Mouse (Mus musculus) lung, postnatal 10 days (tissue): ENCODE measurements around the gene Prc1.

Experiments used
- DNase-seq: peaks from one replicate; pipeline ENCODE4 v3.0.0; 2021

The Prc1 gene

DNA sequence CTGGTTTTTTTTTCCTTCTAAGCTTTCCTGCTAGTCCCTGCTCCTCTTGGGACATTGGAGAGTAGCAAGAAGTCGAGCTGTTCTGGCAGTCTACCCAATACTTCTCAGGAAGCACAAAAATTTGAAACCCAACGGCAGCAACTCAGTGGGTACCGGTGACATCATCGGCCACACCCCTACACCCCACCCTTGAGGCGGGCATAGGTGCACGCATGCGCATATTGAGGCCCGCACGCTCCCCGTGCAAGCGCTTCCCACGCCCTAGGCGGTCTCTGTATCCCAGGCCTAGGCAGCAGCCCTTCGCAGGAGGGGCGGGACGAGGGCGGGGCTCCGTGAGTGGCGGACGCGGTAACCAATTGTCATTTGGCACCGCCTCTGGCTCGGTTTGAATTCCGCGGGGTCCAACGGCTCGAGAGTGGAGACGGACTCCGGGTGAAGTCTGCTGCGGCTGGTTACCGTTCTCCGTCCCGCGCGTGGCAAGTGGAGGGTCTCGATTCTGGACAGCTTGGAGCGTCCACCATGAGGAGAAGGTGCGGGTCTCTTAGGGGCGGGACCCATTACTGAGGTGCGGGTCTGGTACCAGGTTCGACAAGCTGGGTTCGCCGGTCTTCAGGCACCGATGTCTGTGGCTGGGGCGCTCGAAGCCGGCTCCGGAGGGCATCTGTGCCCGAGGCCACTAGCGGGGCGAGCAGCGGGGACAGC, at the start of gene Prc1:
TSS of gene Prc1 (plus strand) at position 389 of the 702 bp plus-strand sequence.
- peak; percentile 98 for DNase-seq

DNA sequence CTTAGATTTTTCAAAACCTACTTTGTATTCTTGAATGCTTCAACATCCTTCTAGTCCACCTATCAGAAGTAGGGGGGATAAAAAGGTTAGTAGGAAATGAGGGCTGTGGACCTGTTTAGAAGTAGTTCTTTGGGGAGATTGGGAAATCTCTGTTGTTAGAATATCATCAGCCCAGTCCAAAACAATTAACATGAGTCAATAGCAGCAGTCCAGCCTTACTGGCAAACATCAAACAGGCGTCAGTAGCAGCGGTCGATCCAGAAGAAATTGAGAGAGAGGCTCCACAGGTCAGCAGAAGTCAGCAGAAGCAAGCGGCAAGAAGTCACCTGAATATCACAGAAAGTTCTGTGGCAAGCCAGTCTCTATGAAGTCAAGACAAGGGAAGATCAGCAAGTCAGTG, 49.4 kb upstream of the Prc1 start:
- no peak for DNase-seq

DNA sequence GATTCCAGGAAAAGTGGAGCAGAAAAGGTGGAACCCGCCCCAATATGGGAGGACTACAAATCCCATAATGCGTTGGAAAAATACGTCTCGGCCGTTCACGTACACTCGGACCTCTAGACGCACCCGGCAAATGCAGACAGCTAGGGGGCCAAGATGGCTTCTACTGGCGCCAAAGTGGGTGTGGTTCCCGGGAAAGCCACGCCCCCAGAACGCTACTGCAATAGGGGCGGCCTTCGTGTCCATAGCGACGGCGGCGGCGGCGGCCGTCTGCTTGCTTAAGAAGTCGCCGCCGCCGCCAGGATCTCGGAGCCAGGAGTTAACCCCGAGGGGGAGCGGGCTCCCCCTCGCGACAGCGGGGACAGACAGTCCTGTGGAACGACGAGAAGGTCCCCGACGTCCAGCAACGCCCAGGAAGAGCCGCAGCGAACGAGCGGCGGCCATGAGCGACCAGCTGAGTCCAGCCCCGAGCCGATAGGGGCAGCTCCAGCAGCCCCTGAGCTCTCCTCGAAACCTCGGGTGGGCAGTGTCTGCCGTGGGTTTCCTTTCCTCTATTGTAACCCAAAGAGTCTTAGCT, 48.0 kb upstream of the Prc1 start, which contains the start of gene Ttll13:
TSS of gene Ttll13 (plus strand) at position 229 of the 574 bp plus-strand sequence.
- DNase-seq = peak; percentile 99

DNA sequence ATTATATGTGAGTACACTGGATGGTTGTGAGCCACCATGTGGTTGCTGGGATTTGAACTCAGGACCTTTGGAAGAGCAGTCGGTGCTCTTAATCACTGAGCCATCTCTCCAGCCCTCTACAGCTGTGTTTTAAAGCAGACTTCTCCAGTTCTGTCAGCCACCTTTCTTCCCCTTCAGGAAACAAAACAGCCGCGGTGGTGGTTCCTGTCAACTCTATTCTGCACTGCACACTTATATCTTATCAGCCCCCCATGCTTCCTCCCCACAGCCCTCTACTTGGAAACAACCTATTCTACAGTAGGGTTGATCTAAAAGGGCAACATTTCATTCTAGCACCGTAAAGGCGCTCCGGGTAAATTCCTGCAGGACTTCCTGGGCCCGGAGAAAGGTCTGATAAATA, 47.4 kb upstream of the Prc1 start:
- DNase-seq = no peak

DNA sequence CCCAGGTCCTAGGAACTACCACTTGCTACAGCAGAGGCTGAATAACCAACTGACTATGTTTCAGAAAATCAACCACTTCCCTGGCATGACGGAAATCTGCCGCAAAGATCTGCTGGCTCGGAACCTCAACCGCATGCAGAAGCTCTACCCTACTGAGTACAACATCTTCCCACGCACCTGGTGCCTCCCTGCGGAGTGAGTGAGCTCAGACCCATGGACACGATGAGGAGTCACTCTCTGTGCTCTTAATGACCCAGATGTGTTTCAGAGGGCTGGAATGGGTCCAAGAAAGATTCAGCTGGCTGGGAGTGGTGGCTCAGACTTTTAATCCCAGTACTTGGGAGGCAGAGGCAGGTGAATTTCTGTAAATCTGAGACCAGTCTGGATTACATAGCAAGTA, 41.8 kb upstream of the Prc1 start:
- DNase-seq = no peak

DNA sequence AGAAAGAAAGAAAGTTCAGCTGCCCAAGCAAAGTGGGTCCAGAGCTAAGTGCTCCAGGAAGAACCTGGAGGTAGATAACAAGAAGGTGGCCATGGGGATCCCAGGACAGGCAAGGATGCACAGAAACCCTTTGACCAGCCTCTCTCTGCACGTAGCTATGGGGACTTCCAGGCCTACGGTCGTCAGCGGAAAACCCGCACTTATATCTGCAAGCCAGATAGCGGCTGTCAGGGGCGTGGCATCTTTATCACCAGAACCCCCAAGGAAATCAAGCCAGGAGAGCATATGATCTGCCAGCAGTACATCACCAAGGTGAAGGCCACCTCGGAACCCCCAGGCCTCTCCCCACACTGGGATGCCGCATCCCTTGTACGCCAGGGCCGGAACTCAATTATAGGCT, 41.4 kb upstream of the Prc1 start:
- no peak for DNase-seq

DNA sequence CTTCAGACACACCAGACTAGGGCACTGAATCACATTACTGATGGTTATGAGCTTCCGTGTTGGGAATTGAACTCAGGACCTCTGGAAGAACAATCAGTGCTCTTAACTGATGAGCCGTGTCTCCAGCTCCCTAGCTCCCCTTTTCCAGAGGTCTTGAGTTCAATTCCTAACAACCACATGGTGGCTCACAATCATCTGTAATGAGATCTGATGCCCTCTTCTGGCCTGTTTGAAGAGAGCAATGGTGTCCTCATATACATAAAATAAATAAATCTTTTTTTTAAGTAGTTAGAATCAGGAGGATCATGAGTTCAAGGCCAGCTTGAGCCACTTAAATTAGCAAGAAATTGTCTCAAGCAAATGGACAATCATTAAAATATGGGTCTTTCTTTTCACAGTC, 38.3 kb upstream of the Prc1 start:
- no peak for DNase-seq

DNA sequence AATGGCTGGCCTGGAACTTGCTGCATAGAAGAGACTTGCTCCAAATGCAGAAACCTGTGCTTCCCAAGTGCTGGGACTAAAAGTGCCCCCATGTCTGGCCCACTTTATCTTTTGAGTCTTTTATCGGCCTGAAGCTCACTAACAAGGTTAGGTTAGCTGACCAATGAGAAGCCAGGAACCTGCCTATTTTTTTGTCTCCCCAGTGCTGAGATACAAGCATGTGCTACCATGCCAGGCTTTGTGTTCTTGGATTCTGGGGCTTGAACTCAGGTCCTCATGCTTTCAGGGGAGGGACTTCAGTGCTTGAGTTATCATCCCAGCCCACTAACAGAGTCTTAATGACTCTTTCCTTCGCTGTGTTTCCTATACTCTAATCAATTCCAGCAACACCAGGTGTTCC, 36.5 kb upstream of the Prc1 start:
- no peak for DNase-seq

DNA sequence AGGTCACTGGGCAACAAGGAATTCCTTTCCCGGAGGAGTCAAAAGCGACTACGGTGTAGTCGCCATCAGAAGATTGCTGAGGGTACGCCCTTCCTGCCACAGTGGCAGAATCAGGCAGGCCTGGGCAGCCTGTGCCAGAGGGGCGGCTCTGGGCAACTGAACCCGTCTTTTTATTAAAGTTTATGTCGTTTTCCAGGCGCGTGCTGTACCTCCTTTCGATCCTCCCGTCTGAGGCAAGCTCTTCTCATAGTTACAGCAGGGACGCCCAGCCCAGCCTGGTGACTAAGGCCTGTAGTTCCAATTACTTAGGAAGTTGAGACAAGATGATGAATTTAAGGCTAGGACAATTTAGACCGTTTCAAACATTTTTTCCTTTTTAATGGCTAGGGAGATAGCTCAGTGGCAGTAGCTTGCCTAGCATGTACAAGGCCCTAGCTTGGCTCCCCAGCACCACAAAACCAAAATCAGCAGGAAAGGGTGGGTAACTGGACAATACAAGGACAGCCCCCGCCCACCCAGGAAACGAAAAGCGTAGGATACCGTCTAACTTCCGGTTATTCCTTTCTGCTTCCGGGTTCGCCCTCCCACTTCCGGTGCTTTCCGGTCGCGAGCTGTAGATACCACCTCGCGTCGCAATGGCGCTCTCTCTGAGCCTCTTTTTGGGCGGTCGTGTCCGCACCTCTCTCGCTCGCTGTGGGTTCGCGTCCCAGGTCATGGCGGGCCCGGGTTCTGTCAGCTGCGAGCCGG, 33.5 kb upstream of the Prc1 start, which contains the start of gene Ngrn:
TSS of gene Ngrn (plus strand) at position 591 of the 747 bp plus-strand sequence.
- peak; percentile 95 for DNase-seq

DNA sequence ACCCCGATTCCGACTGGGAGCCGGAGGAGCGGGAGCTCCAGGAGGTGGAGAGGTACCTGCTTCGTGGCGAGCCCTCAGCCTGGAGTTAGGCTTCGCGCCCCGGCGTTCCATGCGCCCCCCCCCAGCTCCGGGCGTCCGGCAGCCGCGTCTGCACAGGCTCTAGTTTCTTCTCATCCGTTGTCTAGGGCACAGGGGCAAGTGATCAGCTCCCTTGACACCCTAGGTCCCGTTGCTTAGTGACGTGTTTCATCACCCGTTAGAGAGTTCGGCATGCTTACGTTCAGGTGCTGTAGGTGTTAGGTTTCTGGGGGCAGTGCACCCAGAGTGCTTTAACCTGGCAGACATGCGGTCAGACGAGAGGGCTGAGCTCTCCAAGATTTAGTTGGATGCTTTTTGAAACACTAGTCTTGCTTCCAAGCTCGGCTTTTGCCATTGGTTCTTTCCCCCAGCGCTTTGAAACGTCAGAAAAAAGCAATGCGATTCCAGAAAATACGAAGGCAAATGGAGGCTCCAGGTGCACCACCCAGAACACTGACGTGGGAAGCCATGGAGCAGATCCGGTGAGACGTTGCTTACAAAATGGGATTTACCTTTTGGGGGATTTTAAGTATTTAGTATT, 32.8 kb upstream of the Prc1 start:
- DNase-seq = no peak

DNA sequence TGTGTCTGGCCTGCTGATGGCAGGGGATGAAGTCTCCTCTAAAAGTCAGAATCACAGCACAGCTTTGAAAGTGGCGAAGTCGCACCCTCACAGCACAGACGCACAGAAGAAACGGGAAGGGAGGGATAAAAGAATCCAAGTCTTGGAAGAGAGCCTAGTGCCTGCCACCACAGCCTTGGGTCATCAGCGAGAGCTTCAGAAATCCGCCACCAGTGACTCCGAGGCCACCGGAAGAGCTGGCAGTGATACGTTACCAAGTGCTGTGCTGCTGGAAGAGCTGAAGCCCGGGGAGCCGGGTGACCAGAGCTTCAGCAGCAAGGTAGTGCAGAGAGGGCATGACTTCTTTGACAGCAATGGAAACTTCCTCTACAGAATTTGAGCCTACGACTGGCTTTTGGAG, 29.6 kb upstream of the Prc1 start:
- no peak for DNase-seq

DNA sequence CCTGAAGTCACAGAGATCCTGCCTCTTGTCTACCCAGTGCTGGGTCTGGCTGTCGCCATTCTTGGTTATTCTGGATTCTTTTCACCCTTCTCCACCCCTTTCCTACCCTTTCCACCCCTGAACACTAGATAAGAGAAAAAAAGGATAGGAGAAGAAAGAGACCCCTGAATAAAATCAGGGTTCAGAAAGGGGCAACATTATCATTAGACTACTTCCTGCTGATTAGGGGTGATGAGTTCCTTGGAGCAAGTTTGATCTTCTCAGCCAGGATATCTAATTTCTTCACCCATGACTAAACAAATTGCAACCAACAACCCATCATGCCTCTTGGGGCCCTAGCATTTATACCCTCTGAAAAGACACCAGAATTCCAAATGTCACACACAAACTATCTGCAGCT, 26.5 kb upstream of the Prc1 start:
- no peak for DNase-seq

DNA sequence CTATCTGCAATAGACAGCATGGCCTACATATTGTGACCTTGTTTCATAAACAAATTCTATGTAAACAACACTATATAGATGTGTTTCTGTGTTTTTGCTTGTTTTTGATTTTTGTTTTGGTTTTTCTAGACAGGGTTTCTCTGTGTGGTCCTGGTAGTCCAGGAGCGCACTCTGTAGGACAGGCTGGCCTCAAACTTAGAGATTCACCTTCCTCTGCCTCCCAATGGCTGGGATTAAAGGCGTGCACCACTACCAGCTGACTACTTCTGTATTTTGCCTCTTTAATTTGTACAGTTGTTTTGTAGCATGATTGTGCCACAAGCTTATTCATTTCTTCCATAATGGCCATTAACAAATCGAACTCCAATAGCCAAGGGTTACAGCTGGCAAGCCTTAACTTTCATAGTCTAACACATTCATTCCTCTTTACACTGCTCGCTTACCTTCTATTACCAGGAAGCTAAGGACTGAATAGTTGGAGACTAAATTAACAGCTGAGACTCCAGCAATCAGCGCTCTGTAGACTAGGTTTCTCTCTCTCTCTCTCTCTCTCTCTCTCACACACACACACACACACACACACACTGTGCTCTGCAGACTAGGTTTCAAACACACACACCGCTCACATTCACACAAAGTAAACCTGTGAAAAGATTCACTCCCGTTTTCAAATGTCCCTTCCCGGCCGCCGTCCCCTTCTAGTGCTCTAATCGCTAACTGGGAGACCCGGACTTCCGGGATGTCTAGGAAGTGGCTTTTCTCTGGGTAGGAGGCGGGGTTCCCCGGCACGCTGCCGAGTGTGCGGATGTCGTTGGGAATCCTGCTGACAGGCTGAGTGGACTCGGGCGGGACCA, 25.1 kb upstream of the Prc1 start, which contains the start of gene Vps33b:
TSS of gene Vps33b (plus strand) at position 753 of the 854 bp plus-strand sequence.
- DNase-seq = peak; percentile 98

DNA sequence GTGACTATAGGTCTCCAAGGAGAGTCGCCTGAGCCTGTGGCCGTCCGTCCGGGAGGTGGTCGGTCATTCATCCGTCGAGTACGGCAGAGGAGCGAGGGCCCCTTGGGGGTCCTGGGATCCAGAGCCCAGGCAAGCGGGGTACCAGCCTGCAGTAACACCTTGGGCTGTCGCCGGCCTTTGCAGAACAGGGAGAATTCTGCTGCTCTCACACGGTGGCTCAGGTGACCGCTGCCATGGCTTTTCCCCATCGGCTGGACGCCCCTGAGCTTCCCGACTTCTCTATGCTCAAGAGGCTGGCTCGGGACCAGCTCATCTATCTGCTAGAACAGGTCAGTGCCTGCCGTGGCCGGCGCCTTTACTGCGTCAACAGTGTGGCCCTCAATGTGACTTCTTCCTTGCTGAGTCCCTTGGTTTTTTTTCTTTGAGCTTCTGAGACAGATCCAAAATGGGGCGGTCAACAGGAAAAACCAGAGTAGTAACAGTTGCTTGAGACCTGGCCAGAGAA, 24.4 kb upstream of the Prc1 start:
- DNase-seq = peak; percentile 44

DNA sequence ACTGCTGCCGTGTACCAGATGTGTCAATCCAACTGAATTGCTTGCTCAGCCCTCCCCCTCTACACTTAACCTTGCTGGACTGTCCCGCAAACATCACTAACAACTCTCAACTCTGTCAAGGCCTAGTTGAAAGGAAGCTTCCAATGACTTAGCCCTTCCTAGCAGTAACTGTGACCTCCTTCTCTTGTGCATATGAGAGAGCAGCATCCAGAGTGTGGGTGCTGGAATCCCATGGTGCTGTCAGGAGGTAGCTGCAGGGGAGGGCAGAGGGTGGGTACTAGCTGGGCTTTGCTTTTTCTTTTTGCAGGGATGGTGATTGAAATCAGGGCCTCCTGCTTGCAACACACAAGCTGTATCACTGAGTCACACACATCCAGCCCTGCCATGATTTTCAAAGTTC, 20.8 kb upstream of the Prc1 start:
- no peak for DNase-seq

DNA sequence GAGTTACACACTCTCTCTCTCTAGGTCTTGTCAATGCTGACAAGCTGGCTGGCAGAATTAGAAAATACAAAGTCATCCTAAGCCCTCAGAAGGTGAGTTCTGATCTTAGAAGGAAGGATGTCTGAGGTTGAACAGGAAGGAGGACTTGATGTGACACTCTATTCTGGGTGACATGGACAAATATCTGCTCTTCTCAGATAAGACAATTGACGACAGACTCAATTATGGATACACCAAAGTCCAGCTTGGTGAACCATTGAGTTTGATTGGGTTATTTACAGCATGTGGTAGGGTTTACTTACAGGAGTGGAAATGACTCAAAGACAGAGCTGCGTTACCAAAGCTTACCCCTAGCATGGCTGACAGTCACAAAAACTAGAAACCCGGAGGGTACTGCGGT, 17.9 kb upstream of the Prc1 start:
- DNase-seq = no peak

DNA sequence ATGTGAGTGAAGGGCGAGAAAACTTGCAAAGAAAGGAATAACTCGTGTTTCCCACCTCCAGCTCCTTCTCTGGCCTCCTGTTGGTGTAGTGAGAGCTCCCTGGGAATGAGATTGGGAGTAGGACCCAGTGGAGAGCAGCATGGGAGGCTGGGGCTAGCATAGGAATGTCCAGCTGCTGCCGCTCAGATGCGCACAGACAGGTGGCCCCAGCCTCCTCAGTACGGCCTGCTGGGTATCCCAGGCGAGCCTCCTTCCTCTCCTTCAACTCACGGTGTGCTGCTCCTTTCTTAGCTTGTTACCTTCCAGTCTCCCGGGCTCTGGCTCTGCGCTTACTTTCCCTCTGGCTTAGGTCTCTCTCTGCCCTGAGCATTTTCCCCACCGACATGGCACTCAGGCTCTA, 14.2 kb upstream of the Prc1 start:
- no peak for DNase-seq

DNA sequence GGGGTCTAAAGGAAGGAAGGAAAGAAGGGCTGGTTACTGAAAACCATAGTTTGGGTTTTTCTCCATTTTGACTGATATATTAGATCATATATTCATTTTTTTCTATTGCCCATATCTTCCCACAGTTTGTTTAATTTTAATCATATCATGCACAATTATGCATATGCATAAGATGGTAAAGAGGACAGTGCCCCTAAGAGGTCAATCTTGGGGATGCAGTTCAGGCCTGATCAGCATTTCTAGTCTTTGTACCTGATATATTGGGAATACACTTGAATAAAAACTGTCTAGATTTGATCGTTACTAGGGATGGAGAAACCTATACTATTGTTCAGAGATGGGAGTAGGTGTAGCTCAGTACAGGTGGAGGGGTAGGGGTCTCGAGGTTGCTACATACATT, 13.3 kb upstream of the Prc1 start:
- no peak for DNase-seq

DNA sequence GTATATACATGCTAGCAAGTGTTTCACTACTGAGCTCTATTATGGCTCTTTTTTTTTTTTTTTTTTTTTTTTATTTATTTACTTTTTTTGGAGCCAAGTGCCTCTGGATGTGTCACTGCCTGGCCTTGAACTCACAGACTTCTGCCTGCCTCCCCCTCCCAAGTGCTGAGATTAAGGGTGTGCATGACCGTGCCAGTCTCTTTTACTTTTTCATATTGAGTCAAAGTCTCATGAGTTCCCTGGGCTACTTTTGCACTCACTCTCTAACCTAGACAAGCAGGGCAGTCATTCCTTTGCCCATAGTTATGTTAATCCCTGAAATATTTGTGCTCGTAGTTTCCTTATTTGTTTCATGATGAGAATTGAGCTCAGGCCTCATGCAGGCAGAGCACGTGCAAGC, 12.6 kb upstream of the Prc1 start:
- no peak for DNase-seq

DNA sequence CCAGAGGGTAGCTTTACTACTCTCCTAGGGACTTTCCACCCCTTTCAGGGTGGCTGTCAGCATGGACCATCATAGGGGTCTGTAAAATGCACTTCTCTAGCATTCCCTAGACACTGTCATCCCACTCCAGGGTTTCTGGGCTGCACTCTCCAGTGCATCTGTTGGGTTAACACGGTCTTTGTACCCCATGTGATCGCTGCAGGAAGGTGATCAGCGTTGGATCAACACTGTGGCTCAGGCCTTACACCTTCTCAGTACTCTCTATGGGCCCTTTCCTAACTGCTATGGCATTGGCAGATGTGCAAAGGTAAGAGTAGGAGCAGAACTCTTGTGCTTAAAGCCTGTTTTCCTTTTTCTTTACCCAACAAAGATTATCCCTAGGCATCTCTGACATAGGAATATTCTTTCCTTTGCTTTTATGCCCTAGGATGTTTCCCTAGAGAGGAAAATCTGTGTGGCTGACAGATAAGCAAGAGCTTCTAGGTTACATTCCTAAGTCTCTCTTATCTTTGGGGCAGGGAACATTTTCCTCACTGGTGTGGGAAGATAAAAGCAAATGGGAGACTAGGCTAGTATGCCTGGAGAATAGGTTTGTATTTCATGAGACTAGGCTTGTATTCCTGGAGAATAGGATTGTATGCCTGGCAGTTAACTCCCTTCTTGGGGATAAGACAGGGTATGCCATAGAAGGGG, 10.9 kb upstream of the Prc1 start:
- DNase-seq = no peak

DNA sequence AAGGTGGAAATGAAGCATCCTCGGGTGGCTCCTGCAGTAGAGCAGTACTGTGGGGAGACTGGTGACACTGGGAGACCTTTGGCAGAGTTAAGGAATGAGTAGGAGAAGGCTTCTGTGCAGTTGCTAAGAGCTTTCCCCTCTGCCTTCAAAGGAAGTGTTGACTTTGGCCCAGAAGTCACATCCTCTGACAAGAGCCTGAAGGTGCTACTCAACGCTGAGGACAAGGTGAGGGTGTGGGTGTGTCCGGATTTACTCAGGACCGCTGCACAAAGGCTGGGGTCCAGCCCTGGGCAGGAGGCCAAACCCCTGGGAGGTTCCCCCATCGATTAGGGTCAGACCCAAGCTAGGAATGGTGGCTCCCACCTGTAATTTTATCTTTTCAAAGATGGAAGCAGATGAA, 9.9 kb upstream of the Prc1 start:
- peak; percentile 39 for DNase-seq

DNA sequence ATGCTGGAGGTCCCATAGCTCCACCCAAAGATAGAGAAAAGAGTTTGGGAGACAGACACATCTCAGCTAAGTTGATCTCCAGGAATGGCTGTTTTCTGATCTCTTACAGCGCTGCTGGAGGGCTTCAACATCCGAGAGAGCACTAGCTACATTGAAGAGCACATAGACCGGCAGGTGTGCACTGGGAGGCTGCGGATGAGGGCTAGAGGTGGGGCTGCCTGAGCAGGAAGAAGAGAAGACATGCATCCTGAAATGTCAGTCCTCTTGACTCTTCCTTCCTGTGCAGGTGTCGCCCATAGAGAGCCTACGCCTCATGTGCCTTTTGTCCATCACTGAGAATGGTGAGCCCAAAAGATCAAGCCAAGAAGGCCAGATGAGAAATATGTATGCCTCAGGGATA, 8.5 kb upstream of the Prc1 start:
- DNase-seq = no peak
